Mouse (Mus musculus) neural tube, embryonic 10.5 days (tissue): ENCODE measurements around the gene Pmpcb.
"Not testable (repeated sequence)": the region's sequence is repeated elsewhere in the genome, so short reads cannot be mapped to it uniquely, and the experiment has no call there.

ENCODE experiments used
- DNase-seq: peaks from one replicate; pipeline ENCODE4 v3.0.0-alpha.2; 2017; ENCODE audit warnings: low spot score; ENCODE audit errors: extremely low spot score

Pmpcb gene

DNA sequence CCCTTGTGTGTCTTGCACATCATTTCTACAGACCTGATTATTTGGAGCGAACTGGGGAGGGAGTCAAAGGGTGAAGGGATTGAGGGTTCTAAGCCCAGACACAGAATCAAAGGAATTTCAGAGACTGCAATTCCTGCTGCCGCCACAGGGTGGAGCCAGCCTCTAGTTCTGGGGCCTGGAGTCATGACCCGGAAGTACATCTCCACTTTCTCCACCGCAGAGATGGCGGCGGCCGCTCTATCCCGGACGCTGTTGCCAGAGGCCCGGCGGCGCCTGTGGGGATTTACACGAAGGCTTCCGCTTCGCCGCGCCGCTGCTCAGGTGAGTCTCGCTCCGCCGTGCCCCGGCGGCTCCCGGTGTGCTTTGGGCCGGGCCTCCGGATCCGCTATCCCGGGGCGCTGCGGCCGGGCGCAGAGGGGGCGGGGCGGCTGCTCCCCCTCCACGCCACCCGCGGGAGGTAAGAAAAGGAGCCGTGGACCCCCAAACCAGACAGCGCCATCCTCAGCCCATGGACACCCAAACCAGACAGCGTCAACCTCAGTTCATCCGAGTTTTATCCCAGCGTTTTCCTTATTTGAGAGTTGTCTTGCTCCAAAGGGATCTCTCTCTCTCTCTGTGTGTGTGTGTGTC is at the start of gene Pmpcb:
Gene Pmpcb, plus strand, starts transcription at position 186 of the 630 bp plus-strand sequence.
- peak; percentile 91 for DNase-seq

DNA sequence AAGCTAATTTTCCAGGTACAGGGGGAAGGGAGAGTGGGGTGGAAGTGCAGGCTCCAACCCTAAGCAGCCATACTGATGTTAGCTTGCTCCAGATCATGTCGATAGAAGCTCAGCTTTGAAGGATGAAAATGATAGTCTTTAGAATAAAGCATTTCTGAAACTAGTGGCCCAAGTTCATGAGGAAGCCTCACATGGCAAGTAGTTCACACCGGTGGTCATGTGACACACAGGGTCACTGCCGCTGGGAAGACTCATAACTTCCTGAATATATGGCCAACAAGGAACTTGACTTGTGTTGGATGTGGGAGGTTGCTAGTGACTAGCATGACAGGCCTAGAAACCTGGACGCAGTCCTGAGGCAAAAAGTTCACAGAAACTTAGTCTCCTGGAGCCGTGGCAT is 44.7 kb upstream of the Pmpcb start:
- DNase-seq: no peak

DNA sequence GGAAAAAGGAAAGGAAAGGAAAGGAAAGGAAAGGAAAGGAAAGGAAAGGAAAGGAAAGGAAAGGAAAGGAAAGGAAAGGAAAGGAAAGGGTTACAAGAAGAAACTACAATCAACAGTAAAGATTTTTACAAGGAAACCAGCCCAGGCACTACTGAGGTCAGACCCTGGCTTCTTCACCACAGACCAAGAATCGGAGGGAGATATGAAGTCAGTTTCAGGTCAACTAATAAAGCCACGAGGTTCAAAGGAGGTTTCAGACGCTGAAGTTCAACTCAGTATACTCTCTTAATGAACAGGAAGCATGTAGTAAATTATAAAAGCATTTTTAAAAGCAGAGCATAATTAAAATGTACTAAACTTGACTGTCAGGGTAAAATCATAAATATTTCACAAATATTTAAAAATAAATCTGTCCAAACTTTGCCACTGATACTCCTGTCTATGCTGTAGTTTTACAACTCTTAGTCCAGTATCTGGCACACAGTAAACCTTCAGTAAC is 43.5 kb upstream of the Pmpcb start:
- no peak for DNase-seq

DNA sequence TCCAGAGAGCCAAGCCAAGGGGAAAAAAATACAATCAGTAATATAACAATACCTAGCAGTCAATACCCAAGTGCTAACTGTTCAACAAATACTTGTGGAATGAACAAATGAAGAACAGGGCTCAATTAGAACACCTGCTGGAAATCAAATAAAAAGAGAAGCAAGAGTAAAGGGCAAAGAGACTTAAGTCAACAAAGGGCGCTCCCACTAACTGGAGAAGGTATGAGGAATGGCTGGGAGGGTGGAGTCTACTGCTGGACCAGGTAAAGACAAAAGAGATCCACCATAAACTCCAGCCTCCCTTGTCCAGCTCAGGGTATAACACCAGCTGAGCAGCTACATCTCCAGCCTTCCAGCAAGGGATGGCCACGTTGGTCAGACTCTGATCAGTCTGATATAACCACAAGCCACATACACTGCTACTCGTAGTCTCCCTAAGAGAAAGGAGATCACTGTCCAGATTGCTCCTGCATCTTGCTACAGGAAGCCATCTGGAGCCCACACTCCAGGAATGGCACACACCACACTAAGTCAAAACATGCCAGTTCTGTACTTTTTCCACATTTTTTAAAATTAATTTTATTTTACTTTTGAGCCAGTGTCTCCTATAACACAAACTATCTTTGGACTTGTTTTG is 42.0 kb upstream of the Pmpcb start:
- no peak for DNase-seq

DNA sequence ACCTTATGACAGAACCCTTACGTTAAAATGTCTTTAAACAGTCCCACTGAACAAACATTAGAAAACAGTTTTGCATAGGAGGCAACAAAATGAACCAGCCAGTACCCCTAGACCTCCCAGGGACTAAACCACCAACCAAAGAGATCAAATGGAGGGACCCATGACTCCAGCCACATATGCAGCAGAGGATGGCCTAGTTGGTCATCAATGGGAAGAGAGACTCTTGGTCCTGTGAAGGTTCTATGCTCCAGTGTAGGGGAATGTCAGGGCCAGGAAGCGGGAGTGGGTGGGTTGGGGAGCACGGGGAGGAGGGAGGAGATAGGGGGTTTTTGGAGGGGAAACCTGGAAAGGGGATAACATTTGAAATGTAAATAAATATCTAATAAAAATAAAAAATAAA is 37.4 kb upstream of the Pmpcb start:
- not testable (repeated sequence) for DNase-seq

DNA sequence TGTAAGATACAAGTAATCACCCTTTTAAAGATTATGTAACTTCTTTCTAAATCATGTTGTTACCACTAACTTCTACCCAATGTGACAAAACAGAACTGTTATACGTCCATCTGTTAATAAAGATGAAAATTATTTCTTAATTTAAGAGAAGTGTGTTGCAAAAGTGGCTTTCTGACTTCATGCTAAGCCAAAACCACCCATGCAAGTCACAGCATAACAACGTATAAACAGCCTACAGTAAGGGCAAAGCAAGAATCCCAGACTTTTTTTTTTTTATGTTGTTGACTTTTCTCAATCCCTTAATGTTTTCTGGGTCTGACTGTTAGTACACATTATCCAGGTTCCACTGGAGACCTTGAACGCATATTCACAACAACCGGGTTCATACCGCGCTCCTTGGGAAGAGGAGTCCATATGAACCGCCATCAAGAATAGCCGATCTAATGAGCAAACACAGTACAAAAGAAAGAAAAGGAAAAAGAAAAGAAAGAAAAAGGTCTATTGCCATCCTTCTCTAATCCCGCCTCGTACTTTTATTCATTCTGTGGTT is 36.6 kb upstream of the Pmpcb start:
- DNase-seq: no peak

DNA sequence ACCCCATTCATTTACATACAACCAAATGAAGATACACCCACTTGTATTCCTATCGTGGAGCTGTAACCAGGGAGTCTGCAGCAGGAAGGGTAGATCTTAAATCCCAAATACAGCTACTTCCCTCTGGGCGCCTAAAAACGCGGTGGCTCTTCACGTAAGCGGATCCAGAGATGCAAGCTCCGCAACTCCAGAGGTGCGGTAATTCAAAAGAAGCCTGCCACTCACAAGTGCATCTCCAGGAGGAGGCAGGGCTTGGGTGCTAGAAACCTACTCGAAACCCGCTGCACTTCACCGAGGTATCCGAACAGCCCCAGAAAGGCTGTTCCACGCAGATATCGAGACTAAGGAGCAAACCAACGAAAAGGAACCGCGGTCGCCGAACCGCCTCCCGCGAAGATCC is 36.0 kb upstream of the Pmpcb start:
- DNase-seq: no peak

DNA sequence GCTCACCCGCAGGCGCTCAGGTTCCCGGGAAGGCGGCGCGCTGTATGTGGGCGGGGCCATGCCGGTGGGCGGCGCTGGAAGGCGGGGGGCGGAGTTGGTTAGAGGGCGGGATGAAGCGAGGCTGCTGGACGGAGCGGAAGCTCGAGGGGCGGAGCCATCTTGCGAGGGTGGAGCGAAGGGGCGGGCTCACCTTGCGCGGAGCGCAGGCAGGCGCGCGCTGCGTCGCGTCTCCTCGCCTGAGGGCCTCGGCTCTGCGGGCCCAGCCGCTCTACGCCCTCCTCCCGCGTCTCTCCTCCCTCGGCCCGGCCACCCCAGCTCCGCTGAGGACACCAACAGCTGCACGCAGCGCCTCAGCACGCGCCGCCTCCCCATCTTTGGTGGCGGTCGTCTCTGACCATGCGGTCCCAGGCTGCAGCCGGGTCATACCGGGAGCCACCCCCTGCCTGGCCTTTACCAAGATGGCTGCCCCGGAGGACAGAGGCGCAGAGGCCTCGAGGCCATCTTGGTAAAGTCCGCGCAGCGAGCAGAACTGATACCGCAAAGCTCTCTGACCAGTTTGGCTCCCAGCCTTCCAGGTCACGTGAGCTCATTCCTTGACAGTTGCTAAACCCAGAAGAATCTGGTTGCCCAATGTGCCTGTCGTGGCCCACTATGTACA is 35.5 kb upstream of the Pmpcb start, which contains the start of gene Napepld:
Gene Napepld, minus strand, starts transcription at position 46 of the 658 bp plus-strand sequence.
- DNase-seq: peak; percentile 99

DNA sequence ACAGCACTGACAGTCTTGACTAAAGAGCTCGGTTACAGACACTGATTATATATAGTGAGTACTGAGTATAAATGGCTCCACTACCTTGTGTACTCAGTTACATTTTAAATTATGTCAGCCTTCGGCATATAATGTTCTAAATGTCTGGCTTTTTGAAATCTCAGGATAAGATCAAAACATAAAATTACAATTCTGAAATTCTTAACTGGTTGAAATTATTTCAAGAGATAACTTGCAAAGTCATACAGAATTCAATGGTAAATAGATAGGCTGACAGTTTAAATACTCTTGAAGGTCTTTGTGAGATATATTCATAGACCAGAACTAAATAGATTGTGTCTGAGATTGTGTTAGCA is 35.0 kb upstream of the Pmpcb start:
- DNase-seq: no peak

DNA sequence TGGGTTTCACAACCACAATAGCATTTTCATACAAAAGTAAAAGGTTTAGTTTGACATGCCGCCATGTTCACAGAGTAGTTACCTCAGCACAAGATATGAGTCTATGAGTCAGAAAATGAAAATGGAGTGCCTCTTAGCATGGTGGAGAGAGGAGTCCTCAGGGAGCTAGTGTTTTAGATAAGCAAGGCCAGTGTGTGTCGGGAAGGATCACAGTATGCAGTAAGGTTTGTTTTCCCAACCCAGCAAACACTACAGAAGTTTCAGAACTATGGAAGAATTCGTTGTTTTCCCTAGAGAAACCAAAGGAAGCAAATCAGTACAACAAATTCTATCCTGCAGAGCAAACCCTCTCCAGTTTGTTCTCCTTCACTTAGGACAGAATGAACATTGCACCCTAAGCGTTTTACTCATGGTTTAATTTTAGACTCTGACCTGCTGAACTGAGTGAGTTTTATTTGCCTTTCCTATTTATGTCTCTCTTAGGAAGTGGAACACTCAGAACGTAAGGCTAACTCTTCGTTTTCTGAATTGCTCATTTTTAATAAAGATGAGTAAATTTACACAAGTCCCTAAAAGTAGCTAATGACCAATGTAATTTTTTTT is 34.0 kb upstream of the Pmpcb start:
- no peak for DNase-seq

DNA sequence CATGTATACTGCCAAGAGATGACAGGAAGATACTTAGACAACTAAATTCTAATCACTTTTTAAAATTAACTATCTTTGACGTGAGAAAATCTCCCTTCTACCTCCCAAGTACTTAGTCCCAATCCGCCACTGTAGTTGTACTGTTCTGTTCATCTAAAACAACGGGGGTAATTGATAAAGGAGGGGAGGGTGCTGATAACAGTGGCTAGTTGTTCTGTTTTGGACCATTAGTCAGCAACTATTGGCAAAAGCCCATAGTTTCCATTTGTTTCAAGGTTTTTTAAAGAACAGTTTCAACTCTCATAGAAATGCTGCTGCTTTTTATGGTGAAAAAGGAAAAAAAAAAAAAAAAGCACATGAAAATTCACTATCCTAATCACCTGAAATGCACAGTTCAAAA is 33.2 kb upstream of the Pmpcb start:
- DNase-seq: no peak

DNA sequence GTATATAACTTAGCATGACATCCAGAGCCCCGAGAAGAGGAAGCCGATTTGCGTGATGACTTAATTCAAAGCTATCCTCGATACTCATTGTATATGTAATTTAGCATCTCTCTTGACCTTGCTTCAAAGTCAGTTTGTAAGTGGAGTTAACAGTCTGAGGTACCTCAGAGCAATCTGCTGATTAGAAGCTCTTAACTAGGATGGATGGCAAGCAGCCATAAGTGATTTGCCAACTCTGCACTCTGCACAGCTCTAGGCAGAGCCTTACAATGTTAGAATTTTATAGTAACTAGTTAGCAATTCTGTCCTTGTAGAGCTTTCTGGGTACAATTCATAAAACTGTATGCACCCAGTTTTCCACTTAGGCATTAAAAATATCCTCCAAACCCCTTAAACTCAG is 30.4 kb upstream of the Pmpcb start:
- DNase-seq: no peak

DNA sequence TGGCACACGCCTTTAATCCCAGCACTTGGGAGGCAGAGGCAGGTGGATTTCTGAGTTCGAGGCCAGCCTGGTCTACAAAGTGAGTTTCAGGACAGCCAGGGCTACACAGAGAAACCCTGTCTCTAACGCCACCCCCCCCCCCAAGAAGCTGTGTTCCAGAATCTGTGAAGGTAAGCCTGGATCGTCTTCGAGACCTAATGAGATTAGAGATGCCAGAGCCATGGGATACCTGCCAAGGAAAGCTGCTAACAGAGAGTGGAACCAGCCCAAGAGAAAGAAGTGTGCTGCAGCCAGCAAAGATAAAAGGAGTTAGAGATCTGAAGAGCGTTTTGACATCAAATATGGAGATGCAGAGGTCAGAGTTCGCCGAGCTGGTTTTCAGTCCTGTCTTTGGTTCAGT is 28.9 kb upstream of the Pmpcb start:
- DNase-seq: not testable (repeated sequence)

DNA sequence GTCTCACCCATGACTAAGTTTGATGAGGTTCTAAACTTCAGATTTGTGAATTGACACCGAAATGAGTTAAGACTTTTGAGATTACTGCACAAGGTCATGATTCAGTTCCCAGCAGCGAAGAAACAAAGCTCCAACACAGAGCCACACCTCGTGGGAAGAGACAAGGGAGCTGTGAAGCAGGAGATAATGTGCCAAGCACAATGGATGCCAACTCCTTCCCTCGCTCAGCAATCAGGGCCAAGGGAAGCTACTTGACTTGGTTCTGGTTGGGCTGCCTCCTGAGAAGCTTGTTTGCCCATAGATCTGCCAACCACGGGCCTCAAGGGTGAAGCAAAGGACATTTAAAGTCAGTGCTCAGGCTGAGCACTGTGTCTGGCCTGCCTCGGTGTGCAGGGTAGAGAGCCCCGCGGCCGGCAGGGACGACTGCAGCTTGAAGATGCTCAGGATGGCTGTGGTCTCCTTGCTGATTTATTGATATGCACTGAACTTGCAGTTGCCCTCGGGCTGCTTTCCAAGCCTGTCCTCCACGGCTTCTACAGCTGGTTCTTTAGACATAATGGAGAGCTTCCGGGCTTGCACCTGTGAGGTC is 24.7 kb upstream of the Pmpcb start:
- DNase-seq: no peak

DNA sequence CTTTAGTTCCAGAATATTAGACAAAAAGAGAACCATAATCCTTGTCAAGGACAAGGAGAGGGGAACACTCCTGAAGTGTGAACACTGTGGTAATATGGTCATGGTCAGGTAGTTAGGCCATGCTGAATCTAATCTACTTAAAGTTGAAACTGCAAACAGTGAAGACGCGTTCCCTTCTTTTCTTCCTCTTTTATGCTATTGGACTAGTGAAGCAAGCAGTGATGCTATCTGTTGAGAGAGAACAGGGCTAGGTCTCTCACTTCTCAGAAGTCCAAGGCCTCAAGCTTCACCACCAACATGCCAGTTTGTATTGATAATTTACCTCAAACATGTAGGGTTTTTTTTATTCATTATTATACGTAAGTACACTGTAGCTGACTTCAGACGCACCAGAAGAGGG is 22.5 kb upstream of the Pmpcb start:
- no peak for DNase-seq

DNA sequence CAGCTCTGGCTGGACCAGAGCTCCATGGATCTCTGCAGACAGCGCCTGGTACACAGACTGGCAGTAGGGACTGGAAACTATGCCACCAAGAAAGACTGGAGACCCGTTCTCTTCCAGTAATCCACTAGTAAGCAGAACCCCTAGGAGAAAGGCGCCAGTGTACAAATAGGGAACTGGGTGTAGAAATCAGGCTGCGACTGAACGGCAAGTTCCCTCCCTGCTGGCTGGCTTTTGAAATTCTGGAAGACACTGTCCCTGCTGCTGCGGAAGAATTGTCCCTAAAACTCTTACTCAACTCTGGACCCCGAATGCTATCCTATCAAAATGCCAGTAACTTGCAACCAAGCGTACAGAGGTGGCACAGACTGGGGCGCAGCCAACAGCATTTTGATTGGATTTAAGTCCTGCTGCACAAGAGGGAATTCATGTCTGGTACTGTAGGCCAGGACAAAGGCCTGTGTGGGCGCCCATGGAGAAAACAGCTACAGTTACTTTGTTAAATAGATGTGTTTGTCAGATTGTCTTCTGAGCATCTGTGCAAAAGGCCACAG is 19.7 kb upstream of the Pmpcb start:
- DNase-seq: no peak

DNA sequence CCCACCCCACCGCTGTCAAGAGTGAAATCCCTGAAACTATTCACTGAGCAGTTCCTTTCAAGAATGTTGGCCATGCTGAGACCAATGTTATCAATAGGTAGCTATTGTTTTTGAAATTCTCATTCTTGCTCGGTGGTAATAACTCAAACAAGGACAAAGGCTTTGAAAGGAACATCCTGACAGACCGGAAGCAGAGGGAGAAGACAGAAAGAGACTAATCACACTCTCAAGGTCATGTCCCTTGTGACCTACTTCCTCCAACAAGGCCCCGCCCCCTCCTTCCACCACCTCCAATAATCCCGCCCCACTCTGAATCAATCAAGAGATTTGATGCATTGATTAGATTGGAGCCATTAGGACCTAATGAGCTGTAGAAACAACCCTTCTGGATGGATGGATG is 18.4 kb upstream of the Pmpcb start:
- no peak for DNase-seq

DNA sequence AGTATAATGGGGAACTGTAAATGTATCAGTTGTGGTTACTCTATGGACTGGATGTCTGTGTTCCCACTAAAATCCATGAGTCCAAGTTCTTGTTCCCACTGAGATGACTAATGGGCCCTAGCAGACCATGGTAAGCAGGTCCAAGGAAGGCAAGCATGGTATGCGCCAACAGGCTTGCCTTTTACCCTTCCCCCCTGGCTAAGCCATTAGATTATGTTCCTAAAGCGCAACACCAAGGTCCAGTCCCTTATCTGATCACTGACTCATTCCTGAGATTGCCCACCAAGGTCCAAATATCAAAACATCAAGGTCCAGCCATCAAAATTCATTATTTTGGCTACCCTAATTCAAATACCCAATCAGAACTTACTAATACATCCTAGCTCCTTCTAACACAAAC is 17.7 kb upstream of the Pmpcb start:
- no peak for DNase-seq

DNA sequence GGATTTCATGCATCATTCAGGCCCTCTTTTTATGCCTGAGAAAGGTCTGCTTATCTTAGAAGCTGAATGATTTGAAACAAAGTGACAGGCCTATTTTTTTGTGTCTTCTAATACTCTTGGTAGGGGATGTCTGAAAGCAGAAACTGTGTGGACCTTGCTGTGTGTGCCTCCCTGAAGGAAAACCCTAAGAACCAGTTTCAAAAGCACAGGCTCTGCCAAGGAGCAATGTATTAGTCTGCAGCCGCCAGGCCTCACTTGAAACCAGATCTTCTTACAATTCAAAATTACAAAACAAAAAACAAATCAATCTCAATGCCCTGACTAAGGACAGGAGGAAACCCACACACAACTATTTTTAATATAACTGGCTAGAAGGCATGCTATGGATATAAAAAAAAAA is 12.5 kb upstream of the Pmpcb start:
- DNase-seq: no peak

DNA sequence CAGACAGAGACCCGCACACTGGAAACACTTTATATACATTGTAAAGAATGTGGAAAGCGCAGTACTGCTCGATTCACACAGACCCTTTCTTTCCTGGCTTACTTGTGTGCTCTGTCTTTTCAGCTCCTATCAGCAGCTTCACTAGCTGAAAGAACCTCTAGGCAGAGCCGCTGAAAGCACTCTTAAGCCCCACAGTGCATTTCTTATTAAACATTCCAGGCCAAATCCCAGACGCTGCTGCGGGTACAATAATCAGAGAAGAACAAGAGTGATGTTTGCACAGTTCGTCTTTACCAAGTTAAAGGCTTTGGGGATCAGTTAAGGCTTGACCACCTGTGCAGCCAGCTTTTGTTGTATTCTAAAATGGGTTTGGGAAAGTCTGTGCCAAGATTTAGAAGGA is 12.1 kb upstream of the Pmpcb start:
- DNase-seq: no peak

DNA sequence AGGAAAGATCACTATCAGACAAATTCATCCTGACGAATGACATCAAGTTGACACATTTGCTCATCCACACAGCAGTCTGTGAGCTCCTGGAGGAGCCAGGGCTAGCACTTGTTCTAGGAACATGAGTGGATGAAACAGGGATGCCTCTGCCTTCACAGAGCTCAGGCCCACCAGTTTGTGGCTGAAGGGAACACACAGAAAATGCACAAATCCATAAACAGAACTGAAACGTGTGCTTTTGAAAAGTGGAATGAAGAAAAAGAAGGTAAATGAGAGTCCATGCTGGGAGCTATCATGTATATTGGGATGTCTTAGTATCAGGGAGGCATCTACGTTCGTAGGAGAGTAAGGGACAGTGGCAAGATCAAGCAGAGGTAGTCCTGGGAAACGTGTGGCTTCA is 7.8 kb upstream of the Pmpcb start:
- DNase-seq: no peak
